Mouse (Mus musculus) heart, embryonic 14.5 days (tissue): ENCODE data around the gene Pax2. TPM values are rescaled to one million over a fixed set of nuclear protein-coding genes. Genes with fewer than 3 reads are reported as not detected.

Experiments
- ATAC-seq: fragments of 200-750 bp; cut with Nextera tagmentation; 2 replicates; pipeline ENCODE4 v1.8.0; 2017; ENCODE audit warnings: low read depth, moderate TSS enrichment; ENCODE audit not compliant: insufficient number of reproducible peaks, insufficient read depth, low FRiP score
- H3K27ac ChIP-seq, 2 experiments: fragments of 200-500 bp in 1 of 2; fragments of 300-500 bp in 1 of 2; sonication (generic) in 1 of 2; replicated peaks in 1 of 2; 2 replicates each; pipeline ENCODE4 v1.5.1; 2012 to 2014; ENCODE audit warnings: low read depth in 2 of 2, low read length in 2 of 2, control low read depth in 1 of 2, mild to moderate bottlenecking in 1 of 2, mixed read lengths in 1 of 2; ENCODE audit not compliant: control insufficient read depth in 1 of 2, insufficient read depth in 1 of 2
- H3K27me3 ChIP-seq: fragments of 300-500 bp; sonication (generic); 2 replicates; pipeline ENCODE4 v1.6.1; 2014; ENCODE audit warnings: mild to moderate bottlenecking, low read length, control low read depth; ENCODE audit not compliant: control insufficient read depth, insufficient read depth
- H3K36me3 ChIP-seq: fragments of 300-500 bp; sonication (generic); 2 replicates; pipeline ENCODE4 v1.6.1; 2014; ENCODE audit warnings: mild to moderate bottlenecking, control low read depth, low read length, mixed read lengths; ENCODE audit not compliant: control insufficient read depth, insufficient read depth
- H3K4me1 ChIP-seq, 2 experiments: fragments of 200-500 bp in 1 of 2; fragments of 300-500 bp in 1 of 2; sonication (generic) in 1 of 2; 2 replicates each; pipeline ENCODE4 v1.6.1; 2012 to 2014; ENCODE audit warnings: low read length in 2 of 2, control low read depth in 1 of 2, mixed read lengths in 1 of 2; ENCODE audit not compliant: control insufficient read depth in 2 of 2, insufficient read depth in 2 of 2
- H3K4me2 ChIP-seq: fragments of 300-500 bp; sonication (generic); 2 replicates; pipeline ENCODE4 v1.6.1; 2014; ENCODE audit warnings: mild to moderate bottlenecking, low read length
- H3K4me3 ChIP-seq, 2 experiments: fragments of 200-500 bp in 1 of 2; fragments of 300-500 bp in 1 of 2; sonication (generic) in 1 of 2; 2 replicates each; pipeline ENCODE4 v1.5.1; 2012 to 2014; ENCODE audit warnings: low read length in 2 of 2, mild to moderate bottlenecking in 2 of 2, control low read depth in 1 of 2, low read depth in 1 of 2, moderate library complexity in 1 of 2; ENCODE audit not compliant: control insufficient read depth in 1 of 2, insufficient read depth in 1 of 2
- H3K9ac ChIP-seq: fragments of 300-500 bp; sonication (generic); 2 replicates; pipeline ENCODE4 v1.6.1; 2014; ENCODE audit warnings: mild to moderate bottlenecking, low read length
- H3K9me3 ChIP-seq: fragments of 300-500 bp; sonication (generic); 2 replicates; pipeline ENCODE4 v1.6.1; 2016; ENCODE audit warnings: low read length, control low read depth; ENCODE audit not compliant: control insufficient read depth
- WGBS: fragments of 180-500 bp; shearing (Covaris S2); extraction: QIAGEN DNeasy Blood & Tissue Kit; methylation state at CpG from one replicate; pipeline ENCODE4 v1.1.7; 2014; 5-methylcytosine and 5-hydroxymethylcytosine counted together
- microRNA-seq: library from miRNA; unstranded; fragments of <30 nt; microRNA quantifications from one replicate; pipeline ENCODE4, GENCODE M21; 2016
- polyA plus RNA-seq: library from polyadenylated mRNA; unstranded; fragments of >200 nt; fragmentation: Nextera tagmentation; extraction: Ambion mirVana; gene quantifications from 2 replicates; pipeline ENCODE4 v1.2.1, GENCODE M21; 2014

Pax2 gene
- polyA plus RNA-seq, 1 experiment from 2014 or later: not detected

GRCm38 (mm10) chr19:44884331-44884730 lies 128.5 kb downstream of the Pax2 start:
- ATAC-seq: no peak
- Histone ChIP-seq H3K4me3 (no peak overlapping the region), H3K36me3 (no peaks in the 10 kb centered on the region), H3K4me2 (no peak overlapping the region), H3K27ac (no peak overlapping the region), H3K9me3 (no peaks in the 10 kb centered on the region), H3K27me3 (peaks cover 12% of the 10 kb centered on the region), H3K4me1 (peaks cover 24 to 29% of the 10 kb centered on the region in 2 experiments), H3K9ac (no peak overlapping the region)
- 69% methylated on average over 3 of the region's 3 CpGs for WGBS

GRCm38 (mm10) chr19:44886475-44886874 lies 130.6 kb downstream of the Pax2 start:
- peaks cover 19 to 21% of the 10 kb centered on the region in 2 experiments for H3K4me1 ChIP-seq
- H3K4me3 ChIP-seq: no peak overlapping the region
- H3K36me3 ChIP-seq: no peaks in the 10 kb centered on the region
- WGBS: 10% methylated on average over 3 of the region's 3 CpGs
- no peak overlapping the region for H3K9ac ChIP-seq
- H3K27me3 ChIP-seq: peaks cover 16% of the 10 kb centered on the region
- no peaks in the 10 kb centered on the region for H3K9me3 ChIP-seq
- H3K27ac ChIP-seq: 0 out of 4 replicates have a peak overlapping the region, but pooled peaks of 1 of the 2 experiments have one; percentile 4
- peak overlapping the region; percentile 1; the same call in 1 of the 2 replicates for H3K4me2 ChIP-seq
- ATAC-seq: peak; percentile 51; the same call in 1 of the 2 replicates

Small RNA genes within 50 kb of the gene (microRNA-seq; reads per million reads assigned to microRNA genes)
- not detected for gene Mir6405

Other genes with a start within 250 kb of the Pax2 start
- 1.1 and 1.6 TPM in 2 replicates for gene Sec31b, start 210.2 kb upstream of the Pax2 start, polyA plus RNA-seq
- gene Gm20538, start 203.2 kb upstream of the Pax2 start, polyA plus RNA-seq: not detected in 2 replicates
- gene Ndufb8, start 200.6 kb upstream of the Pax2 start, polyA plus RNA-seq: 1,268 TPM in 2 replicates
- 21.0 and 21.9 TPM in 2 replicates for gene Hif1an, start 193.2 kb upstream of the Pax2 start, polyA plus RNA-seq
- gene Slf2, start 175.1 kb downstream of the Pax2 start, polyA plus RNA-seq: 46.4 and 47.0 TPM in 2 replicates
- gene Sema4g, start 233.1 kb downstream of the Pax2 start, polyA plus RNA-seq: 0.80 and 0.92 TPM in 2 replicates
- gene Twnk, start 249.6 kb downstream of the Pax2 start, polyA plus RNA-seq: 14.2 and 14.6 TPM in 2 replicates